Mouse (Mus musculus): ENCODE measurements around the gene Gm10490.

DNA sequence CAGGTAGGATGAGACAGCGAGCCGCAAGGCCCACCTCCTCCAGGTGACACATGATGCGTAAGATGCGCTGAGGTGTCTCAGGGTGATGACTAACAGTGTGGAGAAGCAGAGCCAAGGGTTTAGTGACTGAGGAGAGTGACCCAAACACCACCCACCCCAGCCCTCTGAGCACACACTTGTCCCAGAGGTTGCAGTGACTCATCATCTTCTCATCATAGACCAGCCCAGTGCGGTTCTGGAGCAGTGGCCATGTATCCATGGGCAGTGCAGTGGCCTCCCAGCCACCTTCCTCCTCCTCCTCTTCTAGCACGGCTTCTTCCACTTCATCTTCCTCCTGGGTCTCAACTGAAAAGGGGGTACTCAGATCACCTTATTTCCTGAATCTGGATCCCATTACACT lies 28.3 kb downstream of the Gm10490 start:
- TF ChIP-seq CTCF (IDR thresholded peaks at IDR 0.05; ENCODE audit: borderline replicate concordance, control insufficient read depth, extremely low read depth, insufficient read depth, low read length, poor library complexity) (no peak), POLR2A (IDR thresholded peaks at IDR 0.05; ENCODE audit: control insufficient read depth, extremely low read depth, insufficient read depth, low read length, poor library complexity) (no peak)

Measured in thymus, adult 2 months (tissue).